Mouse (Mus musculus): Measurements from ENCODE around the gene Dnajb14. TPM values are rescaled to one million over a fixed set of nuclear protein-coding genes. Genes with fewer than 3 reads are reported as not detected.
A peak's percentile ranks its signal among the peaks of the same experiment; 100 is the strongest.

Dnajb14 gene
- polyA plus RNA-seq, 1 experiment from 2014 or later = 10.7 TPM

- Histone ChIP-seq H3K36me3 (ENCODE audit: control insufficient read depth, insufficient read depth, low read length) (no peaks in the 10 kb centered on the region), H3K4me1 (replicated peaks; ENCODE audit: control insufficient read depth, insufficient read depth, low read length) (peaks cover 4% of the 10 kb centered on the region; the same call in 1 of the 2 replicates), H3K9me3 (ENCODE audit: control insufficient read depth, low read length) (no peaks in the 10 kb centered on the region), H3K9ac (ENCODE audit: low read length) (peak overlapping the region; percentile 98), H3K27me3 (ENCODE audit: control insufficient read depth, insufficient read depth, low read length) (no peaks in the 10 kb centered on the region), H3K4me3 (ENCODE audit: low read depth, low read length) (peak overlapping the region; percentile 88), H3K27ac (ENCODE audit: low read depth, low read length) (peak overlapping the region; percentile 97), H3K4me2 (ENCODE audit: low read depth, low read length, severe bottlenecking) (peak overlapping the region; percentile 52)
- DNase-seq (ENCODE audit: low spot score) (peak; percentile 96), ATAC-seq (replicated peaks; ENCODE audit: low FRiP score) (peak; percentile 45)
- WGBS = under 1% methylated on average over 70 of the region's 74 CpGs
These were observed 2.2 kb upstream of the Dnajb14 start for GRCm38 (mm10) chr3:137864988-137865982.

DNA sequence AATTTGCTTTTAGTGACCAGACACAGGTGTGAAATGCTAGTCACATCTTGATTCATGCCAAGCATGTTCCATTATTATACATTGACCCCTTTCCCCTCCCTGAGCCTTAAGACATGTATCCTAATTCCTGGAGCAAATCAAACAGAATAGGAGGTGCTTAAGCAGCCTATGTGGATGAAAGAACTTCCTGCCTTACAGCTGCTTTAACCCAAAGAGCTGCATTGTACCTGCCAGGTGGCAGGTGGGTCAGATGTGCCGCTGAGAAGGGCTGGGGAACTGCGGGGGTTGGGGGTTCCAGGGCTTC, 390 bp upstream of the Dnajb14 start:
- peaks cover 4% of the 10 kb centered on the region; the same call in 1 of the 2 replicates for H3K4me1 ChIP-seq (replicated peaks; ENCODE audit: control insufficient read depth, insufficient read depth, low read length)
- peak overlapping the region; percentile 98 for H3K9ac ChIP-seq (ENCODE audit: low read length)
- peak overlapping the region; percentile 88 for H3K4me2 ChIP-seq (ENCODE audit: low read depth, low read length, severe bottlenecking)
- H3K27me3 ChIP-seq (ENCODE audit: control insufficient read depth, insufficient read depth, low read length) = no peaks in the 10 kb centered on the region
- no peak for ATAC-seq (replicated peaks; ENCODE audit: low FRiP score)
- no peaks in the 10 kb centered on the region for H3K36me3 ChIP-seq (ENCODE audit: control insufficient read depth, insufficient read depth, low read length)
- no peak for DNase-seq (ENCODE audit: low spot score)
- no peaks in the 10 kb centered on the region for H3K9me3 ChIP-seq (ENCODE audit: control insufficient read depth, low read length)
- H3K4me3 ChIP-seq (ENCODE audit: low read depth, low read length) = peak overlapping the region; percentile 72
- H3K27ac ChIP-seq (ENCODE audit: low read depth, low read length) = peak overlapping the region; percentile 96
- WGBS = 0% methylated on average over 2 of the region's 2 CpGs

DNA sequence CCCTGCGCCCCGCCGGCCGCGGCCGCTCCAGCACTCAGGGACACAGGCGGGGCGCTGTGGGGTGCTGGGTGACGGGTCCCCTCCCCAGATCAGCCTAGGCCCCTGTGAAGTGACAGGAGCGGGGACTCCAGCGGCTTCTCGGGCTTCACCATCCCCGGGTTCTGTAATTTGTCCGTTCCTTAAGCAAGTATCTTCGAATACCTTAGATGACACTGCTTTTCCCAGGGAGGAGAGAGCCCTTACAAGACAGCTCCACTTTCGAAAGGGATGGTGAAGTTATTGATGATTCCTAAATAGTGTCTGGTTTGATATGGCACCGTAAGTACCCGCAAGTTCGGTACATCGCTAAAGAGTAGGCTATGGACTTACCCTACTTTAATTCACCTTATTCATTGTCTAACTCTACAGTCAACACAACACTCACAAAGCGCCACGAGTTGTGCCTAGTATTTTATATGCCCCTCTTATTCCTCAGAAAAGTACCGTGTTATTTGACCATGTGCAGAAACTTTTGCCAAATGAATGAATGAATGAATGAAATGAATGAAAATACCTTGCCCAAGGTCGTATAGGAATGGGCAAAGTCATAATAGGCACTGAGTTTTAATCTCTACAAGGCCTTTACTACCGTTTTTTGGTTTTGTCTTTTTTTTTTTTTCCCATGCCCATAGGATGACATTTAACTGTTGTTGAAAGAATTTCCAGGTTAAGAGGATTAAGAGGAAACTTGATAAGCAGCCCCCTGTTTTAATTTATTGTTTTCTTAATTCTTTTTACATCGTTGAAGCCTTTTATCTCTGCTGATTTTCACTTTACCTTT, 829 bp downstream of the Dnajb14 start:
- peaks cover 4% of the 10 kb centered on the region; the same call in 1 of the 2 replicates for H3K4me1 ChIP-seq (replicated peaks; ENCODE audit: control insufficient read depth, insufficient read depth, low read length)
- DNase-seq (ENCODE audit: low spot score) (no peak), ATAC-seq (replicated peaks; ENCODE audit: low FRiP score) (peak; percentile 2)
- H3K4me2 ChIP-seq (ENCODE audit: low read depth, low read length, severe bottlenecking) = peak overlapping the region; percentile 88
- H3K9ac ChIP-seq (ENCODE audit: low read length) = peak overlapping the region; percentile 98
- no peaks in the 10 kb centered on the region for H3K36me3 ChIP-seq (ENCODE audit: control insufficient read depth, insufficient read depth, low read length)
- WGBS = 3% methylated on average over 26 of the region's 26 CpGs
- H3K4me3 ChIP-seq (ENCODE audit: low read depth, low read length) = peak overlapping the region; percentile 72
- H3K27ac ChIP-seq (ENCODE audit: low read depth, low read length) = peak overlapping the region; percentile 96
- no peaks in the 10 kb centered on the region for H3K9me3 ChIP-seq (ENCODE audit: control insufficient read depth, low read length)
- no peaks in the 10 kb centered on the region for H3K27me3 ChIP-seq (ENCODE audit: control insufficient read depth, insufficient read depth, low read length)

- Histone ChIP-seq H3K4me1 (replicated peaks; ENCODE audit: control insufficient read depth, insufficient read depth, low read length) (peaks cover 4% of the 10 kb centered on the region; the same call in 1 of the 2 replicates), H3K9me3 (ENCODE audit: control insufficient read depth, low read length) (no peaks in the 10 kb centered on the region), H3K36me3 (ENCODE audit: control insufficient read depth, insufficient read depth, low read length) (no peaks in the 10 kb centered on the region), H3K4me2 (ENCODE audit: low read depth, low read length, severe bottlenecking) (no peak overlapping the region), H3K9ac (ENCODE audit: low read length) (no peak overlapping the region), H3K27me3 (ENCODE audit: control insufficient read depth, insufficient read depth, low read length) (no peaks in the 10 kb centered on the region), H3K4me3 (ENCODE audit: low read depth, low read length) (no peak overlapping the region), H3K27ac (ENCODE audit: low read depth, low read length) (no peak overlapping the region)
- 94% methylated on average over 9 of the region's 9 CpGs for WGBS
- ATAC-seq (replicated peaks; ENCODE audit: low FRiP score) (no peak), DNase-seq (ENCODE audit: low spot score) (no peak)
These were observed 1.9 kb downstream of the Dnajb14 start for GRCm38 (mm10) chr3:137869395-137869794.

GRCm38 (mm10) chr3:137879313-137879712, 11.8 kb downstream of the Dnajb14 start:
- 91% methylated on average over 3 of the region's 3 CpGs for WGBS
- no peak overlapping the region for H3K9ac ChIP-seq (ENCODE audit: low read length)
- no peaks in the 10 kb centered on the region for H3K27me3 ChIP-seq (ENCODE audit: control insufficient read depth, insufficient read depth, low read length)
- no peak for ATAC-seq (replicated peaks; ENCODE audit: low FRiP score)
- H3K9me3 ChIP-seq (ENCODE audit: control insufficient read depth, low read length) = no peaks in the 10 kb centered on the region
- no peaks in the 10 kb centered on the region for H3K36me3 ChIP-seq (ENCODE audit: control insufficient read depth, insufficient read depth, low read length)
- H3K4me1 ChIP-seq (replicated peaks; ENCODE audit: control insufficient read depth, insufficient read depth, low read length) = no peaks in the 10 kb centered on the region
- no peak overlapping the region for H3K4me2 ChIP-seq (ENCODE audit: low read depth, low read length, severe bottlenecking)
- H3K27ac ChIP-seq (ENCODE audit: low read depth, low read length) = no peak overlapping the region
- H3K4me3 ChIP-seq (ENCODE audit: low read depth, low read length) = no peak overlapping the region
- no peak for DNase-seq (ENCODE audit: low spot score)

- WGBS = 87% methylated on average over 4 of the region's 4 CpGs
These were observed 12.8 kb downstream of the Dnajb14 start for GRCm38 (mm10) chr3:137880109-137880748.

DNA sequence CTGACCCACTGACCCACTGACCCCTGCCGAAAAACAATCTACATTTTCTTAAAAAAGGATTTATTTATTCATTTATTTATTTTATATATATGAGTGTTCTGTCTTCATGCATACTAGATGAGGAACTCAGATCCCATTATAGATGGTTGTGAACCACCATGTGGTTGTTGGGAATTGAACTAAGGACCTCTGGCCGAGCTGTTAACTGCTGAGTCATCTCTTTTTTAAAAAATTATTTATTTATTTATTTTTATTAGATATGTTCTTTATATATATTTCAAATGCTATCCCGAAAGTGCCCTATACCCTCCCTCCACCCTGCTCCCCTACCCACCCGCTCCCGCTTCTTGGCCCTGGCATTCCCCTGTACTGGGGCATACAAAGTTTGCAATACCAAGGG, 13.6 kb downstream of the Dnajb14 start:
- H3K4me2 ChIP-seq (ENCODE audit: low read depth, low read length, severe bottlenecking) = no peak overlapping the region
- no peak overlapping the region for H3K4me3 ChIP-seq (ENCODE audit: low read depth, low read length)
- no peaks in the 10 kb centered on the region for H3K36me3 ChIP-seq (ENCODE audit: control insufficient read depth, insufficient read depth, low read length)
- no peak for DNase-seq (ENCODE audit: low spot score)
- H3K4me1 ChIP-seq (replicated peaks; ENCODE audit: control insufficient read depth, insufficient read depth, low read length) = no peaks in the 10 kb centered on the region
- no peaks in the 10 kb centered on the region for H3K27me3 ChIP-seq (ENCODE audit: control insufficient read depth, insufficient read depth, low read length)
- no peak for ATAC-seq (replicated peaks; ENCODE audit: low FRiP score)
- no peak overlapping the region for H3K27ac ChIP-seq (ENCODE audit: low read depth, low read length)
- WGBS = 91% methylated on average over 5 of the region's 5 CpGs
- no peak overlapping the region for H3K9ac ChIP-seq (ENCODE audit: low read length)
- no peaks in the 10 kb centered on the region for H3K9me3 ChIP-seq (ENCODE audit: control insufficient read depth, low read length)

More at GRCm38 (mm10) chr3:137880109-137880748, 12.8 kb downstream of the Dnajb14 start:
- no peaks in the 10 kb centered on the region for H3K36me3 ChIP-seq (ENCODE audit: control insufficient read depth, insufficient read depth, low read length)
- ATAC-seq (replicated peaks; ENCODE audit: low FRiP score) (no peak), DNase-seq (ENCODE audit: low spot score) (no peak)
- H3K4me2 ChIP-seq (ENCODE audit: low read depth, low read length, severe bottlenecking) = no peak overlapping the region
- H3K9ac ChIP-seq (ENCODE audit: low read length) = no peak overlapping the region
- no peaks in the 10 kb centered on the region for H3K27me3 ChIP-seq (ENCODE audit: control insufficient read depth, insufficient read depth, low read length)
- no peaks in the 10 kb centered on the region for H3K4me1 ChIP-seq (replicated peaks; ENCODE audit: control insufficient read depth, insufficient read depth, low read length)
- H3K4me3 ChIP-seq (ENCODE audit: low read depth, low read length) = no peak overlapping the region
- no peak overlapping the region for H3K27ac ChIP-seq (ENCODE audit: low read depth, low read length)
- no peaks in the 10 kb centered on the region for H3K9me3 ChIP-seq (ENCODE audit: control insufficient read depth, low read length)

- no peaks in the 10 kb centered on the region for H3K36me3 ChIP-seq (ENCODE audit: control insufficient read depth, insufficient read depth, low read length)
- DNase-seq (ENCODE audit: low spot score) (no peak), ATAC-seq (replicated peaks; ENCODE audit: low FRiP score) (no peak)
- H3K9ac ChIP-seq (ENCODE audit: low read length) = no peak overlapping the region
- H3K4me1 ChIP-seq (replicated peaks; ENCODE audit: control insufficient read depth, insufficient read depth, low read length) = no peaks in the 10 kb centered on the region
- H3K9me3 ChIP-seq (ENCODE audit: control insufficient read depth, low read length) = no peaks in the 10 kb centered on the region
- peak overlapping the region; percentile 25; the same call in 1 of the 2 replicates for H3K27ac ChIP-seq (ENCODE audit: low read depth, low read length)
- WGBS = 69% methylated on average over 7 of the region's 7 CpGs
- no peak overlapping the region for H3K4me2 ChIP-seq (ENCODE audit: low read depth, low read length, severe bottlenecking)
- H3K27me3 ChIP-seq (ENCODE audit: control insufficient read depth, insufficient read depth, low read length) = no peaks in the 10 kb centered on the region
- H3K4me3 ChIP-seq (ENCODE audit: low read depth, low read length) = no peak overlapping the region
These were observed 20.5 kb downstream of the Dnajb14 start for GRCm38 (mm10) chr3:137887961-137888360.
